Mouse (Mus musculus): Measurements from ENCODE around the gene Coq4.

Coq4 gene

DNA sequence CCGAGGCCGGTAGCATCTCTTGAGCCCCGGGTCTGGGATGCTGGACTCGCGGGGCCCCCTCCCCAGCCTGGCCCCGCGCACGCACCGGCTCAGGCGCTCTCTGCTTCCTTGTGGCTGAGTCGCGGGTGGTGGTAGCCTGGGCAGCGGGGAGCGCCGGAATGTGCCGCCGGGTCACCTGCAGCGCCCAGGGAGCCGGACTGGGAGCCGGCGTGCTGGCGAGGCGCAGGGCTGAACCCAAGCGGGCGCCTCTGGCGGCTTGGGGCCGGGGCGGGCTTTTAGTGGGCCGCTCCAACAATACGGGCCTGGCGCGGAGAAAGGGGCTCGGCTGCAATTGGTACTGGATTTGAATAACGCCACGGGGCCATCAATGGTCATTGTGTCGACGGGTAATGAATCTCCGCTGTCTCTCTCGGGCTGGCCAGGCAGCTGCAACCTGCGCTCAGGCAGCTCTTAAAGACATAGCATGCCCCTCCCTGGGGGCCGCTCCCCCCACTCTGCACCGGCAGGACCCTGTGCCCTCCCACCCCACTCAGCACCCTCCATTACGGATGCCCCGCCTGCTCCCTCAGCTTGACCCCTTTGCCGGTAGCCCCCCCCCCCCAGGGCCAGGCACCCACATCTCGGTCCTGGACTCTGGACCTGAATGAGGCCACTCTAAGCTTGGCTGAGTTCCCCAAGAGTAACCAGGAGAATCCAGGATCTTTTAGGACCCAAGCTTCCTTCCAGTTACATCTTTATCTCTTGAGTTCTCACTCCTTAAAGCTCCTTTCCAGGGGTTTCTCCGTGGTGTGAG lies 59.0 kb downstream of the Coq4 start:
- peak; percentile 85 for DNase-seq (ENCODE audit: low spot score)

DNA sequence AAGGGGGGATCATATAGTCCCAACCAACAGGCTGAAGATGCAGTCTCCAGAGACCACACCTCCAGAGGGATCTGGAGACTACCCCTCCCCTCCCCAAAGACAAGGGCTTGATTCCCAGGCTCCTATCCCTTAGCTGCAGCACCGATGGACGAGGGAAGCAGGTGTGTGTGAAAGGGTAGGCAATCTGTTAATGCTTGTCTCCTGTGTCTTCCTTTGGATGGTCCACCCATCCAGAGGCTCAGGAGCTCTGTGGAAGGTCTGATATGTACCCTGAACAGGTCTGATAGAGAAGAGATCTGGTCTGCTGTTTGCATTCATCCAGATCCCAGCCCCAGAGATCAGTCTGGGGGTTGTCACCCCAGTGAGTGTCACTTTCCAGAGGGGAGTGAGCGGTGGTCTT lies 59.6 kb downstream of the Coq4 start:
- peak; percentile 56 for DNase-seq (ENCODE audit: low spot score)
